Mouse (Mus musculus) NIH3T3 (cell line): ENCODE results near the gene Myo9a.
"Not testable (repeated sequence)": the region's sequence is repeated elsewhere in the genome, so short reads cannot be mapped to it uniquely, and the experiment has no call there.

Experiments
- DNase-seq: peaks from one replicate; pipeline ENCODE4 v3.0.0-alpha.2; 2012; ENCODE audit warnings: low read depth

The Myo9a gene

DNA sequence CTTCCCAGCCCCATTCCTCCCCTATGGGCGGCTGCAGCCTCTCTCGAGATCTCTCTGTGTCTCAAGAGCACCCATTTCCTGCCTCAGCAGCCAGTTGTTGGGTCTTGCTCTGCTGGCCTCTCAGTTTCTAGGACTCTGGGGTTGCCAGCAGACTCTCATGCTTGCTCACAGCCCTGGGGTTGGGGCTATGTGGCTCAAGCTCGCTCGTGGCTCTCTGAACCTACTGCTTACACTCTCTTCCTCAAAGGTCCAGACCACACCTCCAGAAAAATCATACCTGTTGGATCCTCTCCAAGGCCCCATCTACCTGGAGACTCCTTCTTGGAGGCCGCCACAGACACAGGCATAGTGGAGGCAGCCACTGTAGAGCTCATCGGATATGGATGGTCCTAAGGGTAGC is 198.8 kb downstream of the Myo9a start:
- no peak for DNase-seq

- DNase-seq: no peak
Observed at GRCm38 (mm10) chr9:59949981-59950380, 199.3 kb downstream of the Myo9a start.

DNA sequence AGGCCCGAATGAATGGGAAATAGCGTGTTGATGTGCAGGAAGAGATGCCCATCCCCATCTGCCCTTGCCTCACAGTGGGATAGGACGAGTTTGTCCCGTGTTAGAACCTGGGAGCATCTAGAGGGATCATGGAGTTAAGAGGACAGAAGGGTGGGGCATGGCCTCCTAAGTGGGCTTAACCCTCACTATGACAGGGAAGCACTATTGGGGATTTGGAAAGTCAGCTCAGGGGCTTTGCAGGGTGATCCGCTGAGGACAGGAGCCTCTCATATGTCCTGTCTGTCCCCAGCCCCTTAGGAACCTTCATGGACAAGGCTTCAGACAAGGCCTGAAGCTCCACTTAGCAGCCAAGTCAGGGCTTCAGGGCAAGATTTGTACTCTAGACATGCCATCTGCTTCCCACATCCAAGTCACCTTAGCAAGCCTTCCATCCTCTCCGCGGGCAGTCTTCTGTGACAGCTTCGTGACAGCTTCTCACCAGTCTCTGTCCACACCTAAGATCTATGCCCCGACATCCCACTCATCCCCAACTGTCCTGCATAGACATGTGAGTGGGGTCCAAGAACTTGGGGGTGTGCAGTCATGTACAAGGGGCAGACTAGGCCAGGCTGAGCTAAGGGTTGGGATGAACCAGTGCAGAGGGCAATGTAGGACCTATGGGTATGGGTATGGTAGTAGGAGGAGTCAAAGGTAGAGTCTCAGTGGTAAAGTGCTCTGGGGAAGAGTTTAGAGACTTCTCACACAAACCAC is 200.5 kb downstream of the Myo9a start:
- DNase-seq: no peak

- no peak for DNase-seq
Observed at GRCm38 (mm10) chr9:59951943-59952342, 201.2 kb downstream of the Myo9a start.

DNA sequence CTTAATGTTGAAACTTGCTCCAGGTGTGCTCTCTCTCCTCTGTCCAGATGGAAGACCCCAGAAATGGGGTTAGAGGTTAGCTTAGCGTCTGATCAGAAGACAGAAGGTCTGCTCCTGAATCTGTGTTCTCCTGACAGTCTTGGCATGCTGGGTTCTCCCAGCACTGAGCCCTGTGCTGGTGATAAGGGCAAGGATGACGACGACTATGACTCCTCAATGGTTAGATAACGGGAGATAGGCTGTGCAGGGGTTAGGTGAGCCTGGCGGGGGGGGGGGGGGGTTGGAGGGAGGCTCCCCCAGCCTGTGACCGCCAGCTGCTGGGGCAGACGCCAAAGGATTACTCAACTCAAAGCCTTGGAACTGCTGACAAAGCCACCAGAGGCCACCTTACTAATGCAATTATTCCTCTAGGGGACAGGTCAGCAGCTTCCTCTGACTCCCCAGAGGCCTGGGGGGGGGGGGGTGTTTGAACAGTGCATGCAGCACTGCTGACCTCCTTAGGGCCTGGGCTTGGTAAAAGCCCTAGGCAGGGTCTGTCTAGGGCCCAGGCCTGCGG is 201.9 kb downstream of the Myo9a start:
- DNase-seq: no peak

- no peak for DNase-seq
Observed at GRCm38 (mm10) chr9:59953556-59953955, 202.9 kb downstream of the Myo9a start.

DNA sequence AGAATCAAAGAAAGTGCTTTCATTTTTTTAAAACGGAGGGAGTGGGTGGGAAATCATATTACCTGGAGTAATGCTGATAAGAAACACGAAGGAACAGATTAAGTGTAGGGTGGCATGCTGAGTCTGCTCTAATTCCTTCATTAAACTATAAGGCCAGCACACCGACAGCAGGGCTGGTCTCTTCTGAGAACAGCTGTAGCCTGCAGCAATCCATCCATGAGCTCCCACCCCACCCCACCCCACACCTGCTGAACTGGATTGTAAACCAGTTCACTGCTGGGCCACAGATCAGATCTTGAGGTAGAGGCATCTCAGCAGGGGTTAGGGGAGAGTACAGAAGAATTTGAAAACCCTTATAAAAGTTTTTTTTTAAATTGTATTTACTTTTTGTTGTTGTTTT is 204.5 kb downstream of the Myo9a start:
- no peak for DNase-seq

DNA sequence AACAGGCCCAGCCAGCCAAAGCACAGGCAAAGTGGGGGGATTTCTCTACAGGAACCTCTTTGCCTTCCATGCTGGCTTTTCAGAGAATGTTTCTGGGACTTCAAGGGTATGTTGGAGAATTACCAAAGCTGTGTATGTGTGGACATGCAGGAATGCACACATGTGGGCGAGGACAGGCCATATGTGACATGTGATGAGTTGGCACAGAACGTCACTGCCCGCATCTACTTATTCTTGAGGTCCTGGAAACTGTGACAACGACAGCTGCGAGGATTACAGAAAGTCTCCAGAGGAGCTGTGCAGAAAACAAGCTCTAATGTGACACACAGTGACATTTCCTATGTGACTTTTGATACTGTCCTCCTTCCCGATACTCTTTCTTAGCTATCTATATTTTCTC is 205.0 kb downstream of the Myo9a start:
- DNase-seq: no peak

DNA sequence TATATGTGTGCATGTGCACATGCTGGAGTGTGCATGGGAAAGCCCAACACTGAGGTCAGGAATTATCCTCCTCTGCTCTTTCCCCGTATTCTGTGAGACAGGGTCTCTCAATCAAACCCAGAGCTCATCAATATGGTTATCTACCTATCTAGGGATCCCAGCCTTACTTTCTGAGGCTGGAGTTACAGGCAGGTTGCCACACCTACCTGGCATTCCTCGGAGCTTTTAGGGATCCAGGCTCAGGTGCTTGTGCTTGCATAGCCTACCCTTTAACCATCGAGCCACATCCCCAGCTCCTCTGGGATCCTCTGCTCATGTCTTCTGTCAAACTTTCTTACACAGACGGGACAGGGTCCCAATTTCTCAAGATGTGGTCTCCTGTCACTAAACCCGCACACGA is 205.8 kb downstream of the Myo9a start:
- no peak for DNase-seq

- not testable (repeated sequence) for DNase-seq
Observed at GRCm38 (mm10) chr9:59958115-59958514, 207.4 kb downstream of the Myo9a start.

GRCm38 (mm10) chr9:59959276-59959675 is 208.6 kb downstream of the Myo9a start:
- DNase-seq: peak; percentile 87

DNA sequence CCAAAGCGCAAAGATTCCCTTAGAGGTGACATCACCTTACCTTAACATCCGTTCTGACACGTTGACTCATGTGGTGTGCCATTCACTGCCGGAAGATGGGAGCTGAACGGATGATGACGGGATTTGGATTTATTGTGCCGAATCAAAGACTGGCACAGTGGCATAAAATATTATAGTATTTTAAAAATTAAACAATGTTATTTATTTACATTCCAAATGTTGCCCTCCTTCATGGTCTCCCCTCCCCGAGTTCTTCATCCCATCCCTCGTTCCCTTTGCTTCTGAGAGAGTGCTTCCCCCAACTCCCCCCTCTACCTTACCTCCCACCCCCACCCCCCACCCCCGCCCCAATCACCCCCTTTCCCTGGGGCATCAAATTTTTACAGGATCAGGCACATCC is 209.9 kb downstream of the Myo9a start, which contains the start of gene Nr2e3:
Nr2e3 (minus strand) TSS at position 101 of the 400 bp plus-strand sequence.
- DNase-seq: no peak

DNA sequence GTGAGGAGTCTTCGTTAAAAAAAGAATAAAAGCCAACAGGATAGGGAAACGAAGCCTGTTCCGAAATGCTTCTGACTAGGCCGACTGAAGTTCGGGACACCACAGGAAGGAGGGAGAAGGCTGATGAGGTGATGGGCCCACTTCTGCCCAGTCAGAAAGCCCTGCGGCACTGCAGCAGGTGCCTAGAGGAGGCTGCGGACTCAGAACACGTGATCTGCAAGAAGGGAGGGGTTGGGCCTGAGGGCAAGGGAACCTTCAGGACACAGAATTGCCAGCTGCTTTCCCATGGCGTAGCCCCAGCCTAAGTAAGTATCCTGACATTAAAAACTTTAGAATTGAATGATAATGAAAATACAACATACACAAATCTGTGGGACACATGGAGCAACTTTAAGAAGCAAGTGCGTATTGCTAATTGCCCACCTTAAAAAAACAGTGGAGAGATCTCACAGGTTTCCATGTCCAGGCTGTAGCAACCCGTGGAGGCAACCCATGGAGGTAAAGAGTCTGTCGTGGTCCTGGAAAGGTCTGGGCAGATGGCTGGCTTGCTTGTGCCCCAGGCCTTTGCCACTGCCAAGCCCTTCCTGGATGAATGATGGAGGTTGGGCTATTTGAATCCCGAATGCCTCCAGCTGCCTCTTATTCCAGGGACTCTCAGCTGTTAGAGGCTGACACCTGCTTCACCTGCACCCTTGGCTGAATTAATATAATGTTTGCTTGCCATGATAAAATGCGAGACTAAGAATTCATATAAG is 210.7 kb downstream of the Myo9a start:
- DNase-seq: no peak

GRCm38 (mm10) chr9:59964367-59964766 is 213.7 kb downstream of the Myo9a start:
- DNase-seq: peak; percentile 20

DNA sequence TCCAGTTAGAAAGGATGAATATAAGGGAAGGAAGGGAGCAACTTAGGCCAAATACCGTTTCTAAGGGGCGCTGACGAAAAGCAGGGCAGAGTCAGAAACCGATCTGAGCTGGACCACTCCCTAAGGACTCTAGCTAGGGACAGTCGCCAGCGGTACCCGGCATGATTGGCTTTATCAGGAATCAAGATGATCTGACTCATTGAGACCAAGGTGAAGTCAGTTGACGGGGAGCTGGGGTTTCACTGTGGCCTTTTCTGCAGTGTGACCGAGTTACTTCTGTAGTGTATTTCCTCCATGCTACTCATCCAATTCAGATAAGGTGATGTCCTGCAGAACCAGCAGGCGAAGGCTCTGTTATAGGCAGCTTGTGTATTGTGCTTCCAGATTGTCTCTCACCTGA is 214.3 kb downstream of the Myo9a start:
- DNase-seq: no peak

- DNase-seq: peak; percentile 80
Observed at GRCm38 (mm10) chr9:59969383-59969782, 218.7 kb downstream of the Myo9a start.

GRCm38 (mm10) chr9:59971263-59971662 is 220.6 kb downstream of the Myo9a start:
- peak; percentile 10 for DNase-seq
